Mouse (Mus musculus) MEL (cell line): ENCODE results near the gene Lag3. TPM values are rescaled to one million over a fixed set of nuclear protein-coding genes. Genes with fewer than 3 reads are reported as not detected.
A peak's percentile ranks its signal among the peaks of the same experiment; 100 is the strongest.

Source experiments
- BHLHE40 ChIP-seq: IDR thresholded peaks from 2 replicates; pipeline ENCODE4 v1.6.1; 2012; ENCODE audit warnings: low read depth, mild to moderate bottlenecking, inconsistent platforms, low read length, improper control_type of control experiment, borderline replicate concordance
- CTCF ChIP-seq, 3 experiments: IDR thresholded peaks in 2 of 3; conservative IDR thresholded peaks in 1 of 3; 2 replicates each; pipeline ENCODE4 v1.5.1; 2011 to 2012; ENCODE audit warnings: low read length in 3 of 3, low read depth in 2 of 3, mild to moderate bottlenecking in 2 of 3, improper control_type of control experiment in 1 of 3, inconsistent platforms in 1 of 3, mixed read lengths in 1 of 3, moderate library complexity in 1 of 3; ENCODE audit not compliant: control insufficient read depth in 1 of 3, insufficient read depth in 1 of 3, poor library complexity in 1 of 3, severe bottlenecking in 1 of 3
- E2F4 ChIP-seq: IDR thresholded peaks from 2 replicates; pipeline ENCODE4 v1.6.1; 2011; ENCODE audit warnings: low read depth, low read length, improper control_type of control experiment, borderline replicate concordance
- ELF1 ChIP-seq: IDR thresholded peaks from 2 replicates; pipeline ENCODE4 v1.6.1; 2014; ENCODE audit warnings: low read depth, mild to moderate bottlenecking, inconsistent platforms, low read length, improper control_type of control experiment, moderate library complexity
- EP300 ChIP-seq, 2 experiments: IDR thresholded peaks; 2 replicates each; pipeline ENCODE4 v1.6.1; 2011; ENCODE audit warnings: improper control_type of control experiment in 2 of 2, low read length in 2 of 2, low read depth in 1 of 2, mild to moderate bottlenecking in 1 of 2
- MAX ChIP-seq: IDR thresholded peaks from 2 replicates; pipeline ENCODE4 v1.6.1; 2011; ENCODE audit warnings: low read length, improper control_type of control experiment
- MAZ ChIP-seq: IDR thresholded peaks from 2 replicates; pipeline ENCODE4 v1.6.1; 2012; ENCODE audit warnings: low read depth, mild to moderate bottlenecking, inconsistent platforms, low read length, improper control_type of control experiment
- MEF2A ChIP-seq: IDR thresholded peaks from 2 replicates; pipeline ENCODE4 v1.6.1; 2014; ENCODE audit warnings: low read depth, mild to moderate bottlenecking, inconsistent platforms, low read length, improper control_type of control experiment; ENCODE audit not compliant: poor library complexity, insufficient replicate concordance, severe bottlenecking; ENCODE audit errors: extremely low read depth
- MYB ChIP-seq: IDR thresholded peaks from 2 replicates; pipeline ENCODE4 v1.6.1; 2011; ENCODE audit warnings: mild to moderate bottlenecking, low read depth, low read length, improper control_type of control experiment
- MYC ChIP-seq: IDR thresholded peaks from 2 replicates; pipeline ENCODE4 v1.6.1; 2011; ENCODE audit warnings: low read depth, mild to moderate bottlenecking, low read length, improper control_type of control experiment, moderate library complexity
- NELFE ChIP-seq: IDR thresholded peaks from 2 replicates; pipeline ENCODE4 v1.6.1; 2011; ENCODE audit warnings: low read depth, low read length, improper control_type of control experiment
- POLR2A ChIP-seq, 2 experiments: IDR thresholded peaks; 2 replicates each; pipeline ENCODE4 v1.6.1; 2011 to 2012; ENCODE audit warnings: low read length in 2 of 2, mild to moderate bottlenecking in 2 of 2, control low read depth in 1 of 2, improper control_type of control experiment in 1 of 2, low read depth in 1 of 2, moderate library complexity in 1 of 2; ENCODE audit not compliant: control insufficient read depth in 1 of 2, insufficient read depth in 1 of 2, poor library complexity in 1 of 2
- RCOR1 ChIP-seq: IDR thresholded peaks from 2 replicates; pipeline ENCODE4 v1.6.1; 2012; ENCODE audit warnings: low read depth, mild to moderate bottlenecking, inconsistent platforms, low read length, improper control_type of control experiment
- SIN3A ChIP-seq: IDR thresholded peaks from 2 replicates; pipeline ENCODE4 v1.6.1; 2012; ENCODE audit warnings: low read length, improper control_type of control experiment, inconsistent platforms
- SMC3 ChIP-seq: IDR thresholded peaks from 2 replicates; pipeline ENCODE4 v1.6.1; 2011; ENCODE audit warnings: low read depth, low read length, improper control_type of control experiment
- TAL1 ChIP-seq: IDR thresholded peaks from 2 replicates; pipeline ENCODE4 v1.6.1; 2012; ENCODE audit warnings: mild to moderate bottlenecking, inconsistent platforms, low read length, moderate library complexity, mixed read lengths
- TBP ChIP-seq: IDR thresholded peaks from 2 replicates; pipeline ENCODE4 v1.8.0; 2011; ENCODE audit warnings: low read depth, low read length, improper control_type of control experiment
- TCF12 ChIP-seq: IDR thresholded peaks from 2 replicates; pipeline ENCODE4 v1.6.1; 2014; ENCODE audit warnings: low read depth, mild to moderate bottlenecking, inconsistent platforms, low read length, improper control_type of control experiment, moderate library complexity
- UBTF ChIP-seq: IDR thresholded peaks from 2 replicates; pipeline ENCODE4 v1.6.1; 2012; ENCODE audit warnings: low read depth, mild to moderate bottlenecking, inconsistent platforms, low read length, improper control_type of control experiment, moderate library complexity, borderline replicate concordance; ENCODE audit not compliant: insufficient read depth
- USF1 ChIP-seq: IDR thresholded peaks from 2 replicates; pipeline ENCODE4 v1.6.1; 2014; ENCODE audit warnings: low read depth, mild to moderate bottlenecking, inconsistent platforms, low read length, improper control_type of control experiment, moderate library complexity
- ZMIZ1 ChIP-seq: IDR thresholded peaks from 2 replicates; pipeline ENCODE4 v1.6.1; 2012; ENCODE audit warnings: low read depth, mild to moderate bottlenecking, inconsistent platforms, low read length, improper control_type of control experiment, moderate library complexity
- ZNF384 ChIP-seq: IDR thresholded peaks from 2 replicates; pipeline ENCODE4 v1.6.1; 2012; ENCODE audit warnings: low read depth, mild to moderate bottlenecking, inconsistent platforms, low read length, improper control_type of control experiment
- polyA plus RNA-seq, 2 experiments: library from polyadenylated mRNA; stranded (reverse) in 1 of 2; unstranded in 1 of 2; fragments of >175 nt in 1 of 2; fragments of >200 nt in 1 of 2; gene quantifications; 2 replicates each; pipeline versions ENCODE4 v1.2.1 to v1.2.4; 2012; ENCODE audit warnings: low replicate concordance in 2 of 2, low read depth in 1 of 2; ENCODE audit not compliant: insufficient read length in 2 of 2, insufficient read depth in 1 of 2, missing spikeins in 1 of 2
- total RNA-seq: library from RNA; depleted of rRNA; stranded (reverse); fragments of 300-350 nt; gene quantifications from 2 replicates; pipeline ENCODE4 v1.2.3, GENCODE M21; 2012

Gene Lag3
- total and polyA plus RNA-seq, 3 experiments, result 0.35 to 1.3 TPM; not detected in 1

GRCm38 (mm10) chr6:124917518-124918330 lies 6.2 kb upstream of the Lag3 start (continued):
- TF ChIP-seq MEF2A (no peak), ELF1 (0 out of 2 replicates have a peak, but pooled peaks have one; percentile 40), USF1 (no peak), SMC3 (no peak), SIN3A (peak; percentile 58), TAL1 (no peak), MAZ (peak; percentile 99), ZNF384 (no peak), POLR2A (IDR thresholded peaks at IDR 0.05; ENCODE audit: control insufficient read depth in 1 of 2, insufficient read depth in 1 of 2, low read depth in 1 of 2, low read length in 2 of 2, poor library complexity in 1 of 2) (peak; percentile 52 to 63; a peak in 3 of 4 replicates), TCF12 (no peak; the same call in 1 of the 2 replicates), NELFE (peak; percentile 60), E2F4 (no peak), BHLHE40 (no peak), UBTF (0 out of 2 replicates have a peak, but pooled peaks have one; percentile 34), MYB (no peak), RCOR1 (peak; percentile 32; the same call in 1 of the 2 replicates), MYC (no peak), EP300 (IDR thresholded peaks at IDR 0.05; ENCODE audit: low read depth in 1 of 2, low read length in 2 of 2) (no peak), CTCF (IDR thresholded peaks at IDR 0.05 in 2 of 3, conservative IDR thresholded peaks at IDR 0.05 in 1 of 3; ENCODE audit: control insufficient read depth in 1 of 3, insufficient read depth in 1 of 3, low read depth in 2 of 3, low read length in 3 of 3, poor library complexity in 1 of 3, severe bottlenecking in 1 of 3) (0 out of 6 replicates have a peak, but pooled peaks of 1 of the 3 experiments have one; percentile 3), MAX (no peak), TBP (peak; percentile 27; the same call in 1 of the 2 replicates), ZMIZ1 (peak; percentile 96)
